Mouse (Mus musculus) liver, embryonic 14.5 days (tissue): ENCODE measurements at regions not wholly inside any gene's neighbourhood (a gene's known extent, or its start where the extent isn't known, plus 50 kb on each side); places are given as distances from the start of the nearest gene placed in this dataset.

Source experiments
- CTCF ChIP-seq: IDR thresholded peaks from 2 replicates; pipeline ENCODE4 v1.5.1; 2016; ENCODE audit warnings: antibody characterized with exemption, low read depth, control low read depth
- EP300 ChIP-seq: IDR thresholded peaks from 2 replicates; pipeline ENCODE4 v1.6.1; 2016; ENCODE audit warnings: antibody characterized with exemption, low read depth

- TF ChIP-seq CTCF (no peak), EP300 (no peak)
Observed at GRCm38 (mm10) chr12:50196339-50196738, 452.6 kb downstream of the Prkd1 start.
